Mouse (Mus musculus): ENCODE results near the gene Srebf2. TPM values are rescaled to one million over a fixed set of nuclear protein-coding genes. Genes with fewer than 3 reads are reported as not detected.

Srebf2 gene
- polyA plus RNA-seq, 1 experiment from 2014 or later: 53.2 TPM

DNA sequence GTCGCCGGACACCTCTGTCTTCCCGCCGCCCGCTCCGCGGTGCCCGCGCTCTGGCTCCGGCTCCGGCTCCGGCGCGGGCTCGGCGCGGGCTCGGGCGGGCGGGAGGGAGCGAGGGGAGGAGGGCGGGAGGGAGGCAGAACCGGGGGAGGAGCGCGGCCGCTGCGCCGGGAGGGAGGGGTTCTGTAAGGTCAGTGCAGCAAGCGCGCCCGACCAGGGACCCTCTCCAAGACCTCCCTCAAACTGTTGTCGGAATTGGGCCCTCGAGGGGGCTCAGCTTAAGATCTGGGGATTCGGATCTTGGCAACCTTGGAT lies 65.7 kb downstream of the Srebf2 start, which contains the start of gene Shisa8:
Shisa8 (minus strand) TSS at position 64 of the 312 bp plus-strand sequence.
- Histone ChIP-seq H3K27me3 (ENCODE audit: control insufficient read depth, insufficient read depth, low read depth, low read length) (peaks cover 80% of the 10 kb centered on the region), H3K9me3 (replicated peaks; ENCODE audit: control insufficient read depth, low read length) (no peaks in the 10 kb centered on the region), H3K36me3 (ENCODE audit: control insufficient read depth, insufficient read depth) (no peaks in the 10 kb centered on the region), H3K4me3 (ENCODE audit: low read depth, low read length) (peak within 1 kb of the TSS; percentile 41), H3K27ac (ENCODE audit: low read length) (no peak within 1 kb of the TSS), H3K9ac (ENCODE audit: low read depth, low read length) (no peak within 1 kb of the TSS), H3K4me1 (ENCODE audit: control insufficient read depth, low read depth, low read length) (peaks cover 4% of the 10 kb centered on the region), H3K4me2 (ENCODE audit: low read depth, low read length) (peak within 1 kb of the TSS; percentile 59)
- WGBS (ENCODE audit: insufficient replicate concordance): 2% methylated on average over 16 of the region's 34 CpGs
- no peak for ATAC-seq (ENCODE audit: low read depth)

DNA sequence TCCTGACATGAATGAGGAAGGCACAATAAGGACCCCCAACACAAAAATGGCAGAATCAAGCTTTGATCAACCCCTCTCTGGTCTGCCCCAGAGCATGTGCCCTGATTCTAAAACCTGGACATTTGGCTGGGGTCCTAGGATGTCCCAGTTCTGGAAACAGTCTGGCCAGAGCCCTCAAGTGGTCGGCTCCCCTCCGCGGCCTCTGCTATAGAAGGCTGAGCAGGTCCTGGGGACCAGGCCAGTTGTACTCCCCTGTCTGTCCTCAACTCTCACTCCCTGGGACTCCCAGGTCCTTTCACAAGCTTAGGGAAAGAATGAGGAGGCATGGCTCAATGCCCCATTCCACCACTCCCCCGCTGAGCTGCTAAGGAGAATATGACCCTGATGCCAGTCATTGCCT lies 66.2 kb downstream of the Srebf2 start:
- H3K4me3 ChIP-seq (ENCODE audit: low read depth, low read length): no peak overlapping the region
- WGBS (ENCODE audit: insufficient replicate concordance): 25% methylated on average over 4 of the region's 4 CpGs
- peaks cover 80% of the 10 kb centered on the region for H3K27me3 ChIP-seq (ENCODE audit: control insufficient read depth, insufficient read depth, low read depth, low read length)
- H3K9me3 ChIP-seq (replicated peaks; ENCODE audit: control insufficient read depth, low read length): no peaks in the 10 kb centered on the region
- peaks cover 4% of the 10 kb centered on the region for H3K4me1 ChIP-seq (ENCODE audit: control insufficient read depth, low read depth, low read length)
- H3K36me3 ChIP-seq (ENCODE audit: control insufficient read depth, insufficient read depth): no peaks in the 10 kb centered on the region
- H3K4me2 ChIP-seq (ENCODE audit: low read depth, low read length): no peak overlapping the region
- no peak for ATAC-seq (ENCODE audit: low read depth)
- no peak overlapping the region for H3K27ac ChIP-seq (ENCODE audit: low read length)
- no peak overlapping the region for H3K9ac ChIP-seq (ENCODE audit: low read depth, low read length)

DNA sequence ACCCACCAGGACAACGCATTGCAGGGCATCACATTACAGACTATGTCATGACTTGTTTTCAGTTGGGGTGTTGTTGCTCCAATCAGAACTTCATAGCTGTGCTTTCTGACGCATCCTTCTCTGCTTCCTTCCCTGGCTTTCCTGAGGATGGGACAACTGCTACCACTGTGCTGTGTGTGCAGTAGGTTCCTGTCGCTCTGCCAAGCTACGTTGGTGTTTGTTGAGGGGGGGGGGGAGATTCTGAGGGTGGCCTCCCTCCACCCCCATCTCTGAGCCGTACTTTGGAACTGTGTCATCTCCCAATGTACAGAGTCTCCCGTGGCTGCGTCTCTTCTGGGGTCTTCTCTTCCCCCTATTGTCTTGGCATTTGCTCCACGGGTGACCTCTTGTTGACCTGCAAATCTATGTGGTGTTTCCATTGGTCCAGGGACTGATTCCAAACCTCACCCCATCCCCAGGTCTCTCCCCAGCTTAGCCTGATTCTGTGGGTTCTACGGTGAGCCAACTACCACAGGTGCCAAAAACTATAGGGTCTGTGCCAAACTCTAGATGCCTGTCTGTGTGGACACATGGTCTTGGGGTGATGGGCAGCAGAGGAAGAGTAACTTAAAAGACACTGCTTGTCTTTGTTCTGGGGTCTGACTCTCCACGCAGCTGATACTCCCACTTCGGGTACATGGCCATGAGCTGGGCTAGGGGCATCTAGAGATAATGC lies 68.5 kb downstream of the Srebf2 start:
- Histone ChIP-seq H3K4me1 (ENCODE audit: control insufficient read depth, low read depth, low read length) (peaks cover 4% of the 10 kb centered on the region), H3K4me3 (ENCODE audit: low read depth, low read length) (no peak overlapping the region), H3K4me2 (ENCODE audit: low read depth, low read length) (no peak overlapping the region), H3K9ac (ENCODE audit: low read depth, low read length) (no peak overlapping the region), H3K27ac (ENCODE audit: low read length) (no peak overlapping the region), H3K36me3 (ENCODE audit: control insufficient read depth, insufficient read depth) (no peaks in the 10 kb centered on the region), H3K27me3 (ENCODE audit: control insufficient read depth, insufficient read depth, low read depth, low read length) (peaks cover 77% of the 10 kb centered on the region), H3K9me3 (replicated peaks; ENCODE audit: control insufficient read depth, low read length) (no peaks in the 10 kb centered on the region)
- ATAC-seq (ENCODE audit: low read depth): no peak
- WGBS (ENCODE audit: insufficient replicate concordance): 38% methylated on average over 11 of the region's 11 CpGs

DNA sequence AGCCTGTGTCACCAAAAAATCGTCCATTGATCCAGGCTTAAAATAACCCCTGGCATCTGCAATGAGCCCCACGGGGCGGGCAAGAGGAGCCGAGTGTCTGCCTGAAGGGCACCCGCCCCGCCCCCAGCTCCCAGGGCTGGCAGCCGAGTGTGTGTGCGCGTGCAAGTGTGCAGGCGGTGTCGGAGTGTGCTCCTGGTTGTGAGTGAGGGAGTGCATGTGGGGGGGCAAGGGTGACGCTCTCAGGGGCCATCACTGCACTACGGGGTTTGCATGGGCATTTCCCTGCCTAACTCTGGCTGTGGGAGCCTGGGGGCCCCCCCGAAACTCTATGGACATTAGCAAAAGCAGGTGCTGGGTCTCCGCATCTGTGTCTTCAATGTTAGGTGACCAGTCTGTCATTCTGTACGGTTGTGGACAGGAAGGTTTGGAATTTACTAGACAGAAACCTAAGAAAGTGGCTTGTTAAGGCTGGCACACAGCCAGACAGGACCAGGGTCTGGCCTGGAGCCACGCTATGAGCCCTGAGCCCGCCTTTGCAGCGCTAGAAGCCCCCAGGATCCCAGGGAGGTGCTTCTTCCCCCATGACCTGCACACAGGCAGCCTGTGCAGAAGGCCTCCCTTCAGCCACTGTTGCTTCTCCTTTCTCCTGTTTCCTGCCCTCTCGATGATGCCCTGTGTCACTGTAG lies 69.3 kb downstream of the Srebf2 start:
- 54% methylated on average over 20 of the region's 20 CpGs for WGBS (ENCODE audit: insufficient replicate concordance)
- Histone ChIP-seq H3K9me3 (replicated peaks; ENCODE audit: control insufficient read depth, low read length) (no peaks in the 10 kb centered on the region), H3K4me1 (ENCODE audit: control insufficient read depth, low read depth, low read length) (peaks cover 4% of the 10 kb centered on the region), H3K4me3 (ENCODE audit: low read depth, low read length) (no peak overlapping the region), H3K4me2 (ENCODE audit: low read depth, low read length) (no peak overlapping the region), H3K36me3 (ENCODE audit: control insufficient read depth, insufficient read depth) (no peaks in the 10 kb centered on the region), H3K27me3 (ENCODE audit: control insufficient read depth, insufficient read depth, low read depth, low read length) (peaks cover 72% of the 10 kb centered on the region), H3K27ac (ENCODE audit: low read length) (no peak overlapping the region), H3K9ac (ENCODE audit: low read depth, low read length) (no peak overlapping the region)
- ATAC-seq (ENCODE audit: low read depth): no peak

DNA sequence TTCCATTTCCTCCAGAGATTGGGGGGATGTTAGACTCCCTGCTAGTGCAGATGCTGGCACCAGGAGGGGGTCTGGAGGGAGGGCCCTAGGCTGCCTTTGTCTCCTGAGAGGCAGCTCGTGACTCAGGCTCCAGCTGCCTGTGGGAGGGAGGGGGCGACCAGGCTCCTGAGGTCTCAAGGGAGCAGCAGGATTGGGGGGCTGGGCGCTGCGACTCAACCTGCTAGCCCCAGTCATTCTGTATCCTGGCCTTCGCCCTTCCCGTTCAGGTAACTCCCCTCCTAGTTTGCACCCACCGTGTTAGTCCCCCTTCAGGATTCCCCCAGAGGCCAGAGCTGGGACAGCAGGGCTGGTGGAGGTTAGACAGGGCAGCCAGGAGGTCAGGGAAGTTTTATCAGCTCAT lies 70.1 kb downstream of the Srebf2 start:
- H3K9me3 ChIP-seq (replicated peaks; ENCODE audit: control insufficient read depth, low read length): no peaks in the 10 kb centered on the region
- peaks cover 65% of the 10 kb centered on the region for H3K27me3 ChIP-seq (ENCODE audit: control insufficient read depth, insufficient read depth, low read depth, low read length)
- H3K4me2 ChIP-seq (ENCODE audit: low read depth, low read length): no peak overlapping the region
- WGBS (ENCODE audit: insufficient replicate concordance): 49% methylated on average over 7 of the region's 7 CpGs
- no peak overlapping the region for H3K4me3 ChIP-seq (ENCODE audit: low read depth, low read length)
- no peak for ATAC-seq (ENCODE audit: low read depth)
- H3K9ac ChIP-seq (ENCODE audit: low read depth, low read length): no peak overlapping the region
- H3K4me1 ChIP-seq (ENCODE audit: control insufficient read depth, low read depth, low read length): peaks cover 2% of the 10 kb centered on the region
- no peak overlapping the region for H3K27ac ChIP-seq (ENCODE audit: low read length)
- H3K36me3 ChIP-seq (ENCODE audit: control insufficient read depth, insufficient read depth): no peaks in the 10 kb centered on the region

DNA sequence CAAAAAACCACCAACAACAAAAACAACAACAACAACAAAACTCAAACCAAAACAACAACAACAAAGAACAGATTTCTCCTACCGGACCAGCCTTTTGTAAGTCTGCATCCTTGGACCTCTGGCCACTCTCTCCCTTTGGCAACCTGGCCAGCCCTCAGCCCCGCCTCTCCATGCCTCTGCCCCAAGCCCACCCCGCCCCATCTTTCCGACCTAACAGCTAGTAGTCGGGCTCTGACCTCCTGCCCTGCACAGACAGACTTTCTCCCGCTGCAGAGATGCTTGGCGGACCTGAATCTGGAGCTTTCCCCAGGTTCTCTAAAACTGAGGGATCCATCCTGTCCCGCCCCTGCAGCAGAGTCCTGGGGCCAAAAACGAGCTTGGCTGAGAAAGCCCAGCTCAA lies 71.0 kb downstream of the Srebf2 start:
- H3K4me1 ChIP-seq (ENCODE audit: control insufficient read depth, low read depth, low read length): no peaks in the 10 kb centered on the region
- ATAC-seq (ENCODE audit: low read depth): no peak
- H3K4me3 ChIP-seq (ENCODE audit: low read depth, low read length): no peak overlapping the region
- no peak overlapping the region for H3K27ac ChIP-seq (ENCODE audit: low read length)
- no peaks in the 10 kb centered on the region for H3K36me3 ChIP-seq (ENCODE audit: control insufficient read depth, insufficient read depth)
- peaks cover 64% of the 10 kb centered on the region for H3K27me3 ChIP-seq (ENCODE audit: control insufficient read depth, insufficient read depth, low read depth, low read length)
- no peak overlapping the region for H3K9ac ChIP-seq (ENCODE audit: low read depth, low read length)
- 45% methylated on average over 9 of the region's 9 CpGs for WGBS (ENCODE audit: insufficient replicate concordance)
- H3K4me2 ChIP-seq (ENCODE audit: low read depth, low read length): no peak overlapping the region
- no peaks in the 10 kb centered on the region for H3K9me3 ChIP-seq (replicated peaks; ENCODE audit: control insufficient read depth, low read length)

DNA sequence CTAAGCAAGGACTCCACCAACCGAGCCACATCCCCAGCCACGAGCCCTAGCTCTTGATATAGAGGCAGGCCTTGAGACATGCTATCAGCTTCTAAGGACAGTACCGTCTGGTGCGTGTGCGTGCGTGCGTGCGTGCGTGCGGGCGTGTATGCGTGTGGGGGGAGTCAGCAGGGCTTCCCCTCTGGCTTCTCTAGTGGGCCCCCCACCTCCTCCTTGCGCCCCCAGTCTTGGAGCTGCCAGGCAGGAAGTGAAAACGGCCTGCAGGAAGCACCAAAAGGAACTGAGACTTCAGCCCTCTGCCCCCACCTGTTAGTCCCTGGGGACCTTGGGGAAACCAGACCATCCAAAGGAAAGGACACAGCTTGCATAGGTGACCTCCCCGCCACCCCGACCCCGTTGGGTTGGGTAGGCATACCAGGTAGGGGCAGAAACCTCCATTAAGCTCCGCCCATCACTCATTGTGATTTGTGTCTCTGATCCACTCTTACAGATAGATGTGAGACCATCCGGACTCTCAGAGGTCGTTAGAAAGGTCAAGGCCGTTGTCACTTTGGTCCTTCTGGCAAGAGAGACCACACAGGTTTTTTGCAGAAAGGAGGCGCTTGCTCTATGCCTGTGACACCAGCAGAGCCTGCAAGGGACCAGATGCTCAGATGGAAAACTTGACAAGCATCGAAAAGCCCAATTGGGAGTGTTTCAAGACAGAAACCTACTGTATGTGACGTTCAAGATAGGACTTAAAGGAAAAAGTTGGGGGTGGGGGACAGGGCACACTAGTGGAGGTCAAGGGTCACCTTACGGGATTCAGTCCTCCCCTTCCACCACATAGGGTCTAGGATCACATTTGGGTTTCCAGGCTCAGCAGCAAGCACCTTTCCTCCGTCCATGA lies 72.0 kb downstream of the Srebf2 start:
- Histone ChIP-seq H3K9me3 (replicated peaks; ENCODE audit: control insufficient read depth, low read length) (no peaks in the 10 kb centered on the region), H3K4me1 (ENCODE audit: control insufficient read depth, low read depth, low read length) (peaks cover 4% of the 10 kb centered on the region), H3K4me2 (ENCODE audit: low read depth, low read length) (no peak overlapping the region), H3K27me3 (ENCODE audit: control insufficient read depth, insufficient read depth, low read depth, low read length) (peaks cover 64% of the 10 kb centered on the region), H3K36me3 (ENCODE audit: control insufficient read depth, insufficient read depth) (no peaks in the 10 kb centered on the region), H3K27ac (ENCODE audit: low read length) (no peak overlapping the region), H3K9ac (ENCODE audit: low read depth, low read length) (no peak overlapping the region), H3K4me3 (ENCODE audit: low read depth, low read length) (no peak overlapping the region)
- WGBS (ENCODE audit: insufficient replicate concordance): 25% methylated on average over 26 of the region's 26 CpGs
- ATAC-seq (ENCODE audit: low read depth): no peak

DNA sequence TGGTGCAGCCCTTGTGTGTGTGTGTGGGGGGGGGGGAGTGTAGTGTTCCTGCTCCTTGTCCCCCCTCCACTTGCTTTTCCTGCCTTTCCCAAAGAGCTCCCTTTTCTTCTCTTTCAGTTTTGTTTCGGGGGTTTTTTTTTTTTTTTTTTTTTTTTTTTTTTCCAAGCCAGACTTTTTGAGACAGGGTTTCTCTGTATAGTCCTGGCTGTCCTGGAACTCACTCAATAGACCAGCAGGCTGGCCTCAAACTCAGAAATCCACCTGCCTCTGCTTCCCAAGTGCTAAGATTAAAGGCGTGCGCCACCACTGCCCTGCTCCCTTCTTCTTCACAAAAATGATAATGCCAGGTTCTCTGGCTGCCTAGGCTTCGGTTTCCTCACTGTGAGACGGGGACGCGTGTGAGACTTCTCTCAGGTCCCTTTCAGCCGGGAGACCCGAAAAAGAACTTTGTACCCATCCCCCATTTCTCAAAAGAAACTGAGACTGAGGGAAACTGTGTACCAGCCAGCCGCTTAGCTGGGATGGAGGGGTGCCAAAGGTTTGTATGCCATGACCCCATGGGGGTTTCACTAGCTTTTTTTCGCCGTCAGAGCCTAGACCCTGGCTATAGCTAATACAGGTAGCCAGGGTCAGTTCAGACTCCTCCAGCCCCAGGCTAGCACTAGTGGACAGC lies 73.2 kb downstream of the Srebf2 start:
- ATAC-seq (ENCODE audit: low read depth): no peak
- H3K27me3 ChIP-seq (ENCODE audit: control insufficient read depth, insufficient read depth, low read depth, low read length): peaks cover 66% of the 10 kb centered on the region
- H3K9me3 ChIP-seq (replicated peaks; ENCODE audit: control insufficient read depth, low read length): no peaks in the 10 kb centered on the region
- WGBS (ENCODE audit: insufficient replicate concordance): 57% methylated on average over 12 of the region's 12 CpGs
- H3K27ac ChIP-seq (ENCODE audit: low read length): no peak overlapping the region
- H3K4me1 ChIP-seq (ENCODE audit: control insufficient read depth, low read depth, low read length): peaks cover 15% of the 10 kb centered on the region
- no peak overlapping the region for H3K4me2 ChIP-seq (ENCODE audit: low read depth, low read length)
- H3K4me3 ChIP-seq (ENCODE audit: low read depth, low read length): no peak overlapping the region
- H3K36me3 ChIP-seq (ENCODE audit: control insufficient read depth, insufficient read depth): no peaks in the 10 kb centered on the region
- no peak overlapping the region for H3K9ac ChIP-seq (ENCODE audit: low read depth, low read length)

Measured in liver, embryonic 16.5 days (tissue).